Comparison of ENCODE assay signal across 8 mouse cellular contexts in genomic region chr17:57087049-57087832, GRCm38 (mm10). TPM values are rescaled to one million over a fixed set of nuclear protein-coding genes. Genes with fewer than 3 reads are reported as not detected.
A peak's percentile ranks its signal among the peaks of the same experiment; 100 is the strongest.
DNase-seq lines count a peak whose midpoint lies in the region; ATAC-seq and TF ChIP-seq lines count a peak whose summit lies in the region.

Gene Tubb4a, minus strand, starts transcription at chr17:57087782.

- peak; percentile 45 to 58 for DNase-seq in heart, adult 2 months
- DNase-seq in heart, adult 9 months (ENCODE audit: low spot score in 2 of 2), result no peak
- peak; percentile 65 for DNase-seq in embryonic facial prominence, embryonic 10.5 days (ENCODE audit: low spot score)
- DNase-seq in layer of hippocampus, adult 9-11 months, result peak; percentile 92
- peak; percentile 57 for DNase-seq in lung, embryonic 14.5 days
- peak; percentile 87 for DNase-seq in retina, postnatal 1 day
- DNase-seq in thymus, adult 18-20 months, result no peak

- no peak for ATAC-seq in heart, embryonic 14.5 days (ENCODE audit: insufficient number of reproducible peaks, insufficient read depth, low FRiP score, low read depth)
- peak; percentile 74 for ATAC-seq in lung, embryonic 14.5 days (ENCODE audit: insufficient read depth)

- TF ChIP-seq POLR2A in heart, adult 2 months (IDR thresholded peaks at IDR 0.05; ENCODE audit: insufficient read depth, low read depth, low read length), result peak; percentile 56

- H3K27ac ChIP-seq in heart, adult 2 months, result no peak within 1 kb of the TSS
- peak within 1 kb of the TSS; percentile 75 for H3K27ac ChIP-seq in embryonic facial prominence, embryonic 10.5 days (replicated peaks)
- no peak within 1 kb of the TSS for H3K27ac ChIP-seq in heart, embryonic 14.5 days (replicated peaks in 1 of 2; ENCODE audit: control insufficient read depth in 1 of 2, insufficient read depth in 1 of 2, low read depth in 2 of 2, low read length in 2 of 2)
- no peak within 1 kb of the TSS for H3K27ac ChIP-seq in lung, embryonic 14.5 days (ENCODE audit: low read depth)

- H3K27me3 ChIP-seq in heart, adult 2 months (ENCODE audit: control insufficient read depth, insufficient read depth, low read length), result no peaks in the 10 kb centered on the region; the same call in 1 of the 2 replicates
- peaks cover 34% of the 10 kb centered on the region for H3K27me3 ChIP-seq in embryonic facial prominence, embryonic 10.5 days (replicated peaks; ENCODE audit: low read depth, poor library complexity, severe bottlenecking)
- H3K27me3 ChIP-seq in heart, embryonic 14.5 days (ENCODE audit: control insufficient read depth, insufficient read depth, low read length), result peaks cover 17% of the 10 kb centered on the region
- H3K27me3 ChIP-seq in lung, embryonic 14.5 days (ENCODE audit: insufficient read depth, low read length), result peaks cover 6% of the 10 kb centered on the region; the same call in 1 of the 2 replicates

- no peaks in the 10 kb centered on the region for H3K4me1 ChIP-seq in heart, adult 2 months (ENCODE audit: control insufficient read depth, insufficient read depth, low read length)
- H3K4me1 ChIP-seq in embryonic facial prominence, embryonic 10.5 days, result peaks cover 8% of the 10 kb centered on the region; the same call in 1 of the 2 replicates
- H3K4me1 ChIP-seq in heart, embryonic 14.5 days (ENCODE audit: control insufficient read depth in 2 of 2, insufficient read depth in 2 of 2, low read length in 2 of 2), result peaks cover 6 to 7% of the 10 kb centered on the region in 2 experiments
- no peaks in the 10 kb centered on the region for H3K4me1 ChIP-seq in lung, embryonic 14.5 days (ENCODE audit: insufficient read depth)

- no peaks in the 10 kb centered on the region for H3K79me2 ChIP-seq in heart, adult 2 months (replicated peaks; ENCODE audit: control insufficient read depth, insufficient read depth, low read length)

- H3K4me3 ChIP-seq in heart, adult 2 months, result peak within 1 kb of the TSS; percentile 27; the same call in 1 of the 2 replicates
- peak within 1 kb of the TSS; percentile 54 for H3K4me3 ChIP-seq in embryonic facial prominence, embryonic 10.5 days
- peak within 1 kb of the TSS; percentile 32 to 41 for H3K4me3 ChIP-seq in heart, embryonic 14.5 days (ENCODE audit: control insufficient read depth in 1 of 2, insufficient read depth in 1 of 2, low read depth in 1 of 2, low read length in 2 of 2)
- H3K4me3 ChIP-seq in lung, embryonic 14.5 days (ENCODE audit: low read depth, low read length), result peak within 1 kb of the TSS; percentile 31

- H3K9me3 ChIP-seq in embryonic facial prominence, embryonic 10.5 days, result no peaks in the 10 kb centered on the region
- H3K9me3 ChIP-seq in heart, embryonic 14.5 days (ENCODE audit: control insufficient read depth, low read length), result no peaks in the 10 kb centered on the region
- no peaks in the 10 kb centered on the region for H3K9me3 ChIP-seq in lung, embryonic 14.5 days (ENCODE audit: low read depth, low read length)

- intact Hi-C loops in heart, adult 2 months (cut with DNase I), result no loop called here

- WGBS in heart, adult 2 months, result 4% methylated on average over 31 of the region's 31 CpGs
- WGBS in embryonic facial prominence, embryonic 10.5 days, result under 1% methylated on average over 31 of the region's 31 CpGs
- WGBS in heart, embryonic 14.5 days, result under 1% methylated on average over 31 of the region's 31 CpGs
- under 1% methylated on average over 31 of the region's 31 CpGs for WGBS in lung, embryonic 14.5 days

- TF ChIP-seq EP300 in heart, adult 2 months (IDR thresholded peaks at IDR 0.05; ENCODE audit: insufficient read depth, low read depth, low read length), result no peak

- H3K36me3 ChIP-seq in heart, adult 2 months (ENCODE audit: control insufficient read depth, insufficient read depth, low read length), result no peaks in the 10 kb centered on the region
- 0 out of 2 replicates have a peak, but pooled peaks cover 3% of the 10 kb centered on the region for H3K36me3 ChIP-seq in embryonic facial prominence, embryonic 10.5 days (replicated peaks)
- H3K36me3 ChIP-seq in heart, embryonic 14.5 days (ENCODE audit: control insufficient read depth, insufficient read depth, low read length), result no peaks in the 10 kb centered on the region
- H3K36me3 ChIP-seq in lung, embryonic 14.5 days (ENCODE audit: insufficient read depth), result no peaks in the 10 kb centered on the region

- no peak within 1 kb of the TSS for H3K9ac ChIP-seq in heart, adult 2 months (ENCODE audit: low read depth, low read length)
- peak within 1 kb of the TSS; percentile 18; the same call in 1 of the 2 replicates for H3K9ac ChIP-seq in heart, embryonic 14.5 days (ENCODE audit: low read length)
- peak within 1 kb of the TSS; percentile 13; the same call in 1 of the 2 replicates for H3K9ac ChIP-seq in lung, embryonic 14.5 days

- TF ChIP-seq CTCF in heart, adult 2 months (IDR thresholded peaks at IDR 0.05), result no peak
- peak; percentile 8; the same call in 1 of the 2 replicates for TF ChIP-seq CTCF in lung, embryonic 14.5 days (IDR thresholded peaks at IDR 0.05; ENCODE audit: low read depth)

- peak within 1 kb of the TSS; percentile 62 for H3K4me2 ChIP-seq in heart, embryonic 14.5 days (ENCODE audit: low read length)
- H3K4me2 ChIP-seq in lung, embryonic 14.5 days, result peak within 1 kb of the TSS; percentile 61

RNA-seq across cellular contexts. Expression of gene Tubb4a, which starts in this region (rescaled TPM):
- total RNA-seq in heart, adult 2 months (2021), result 1 to 10 TPM; 1.5 to 2.7 TPM
- polyA plus RNA-seq in heart, adult 2 months (2012; rRNA removed), result 4.0 and 6.1 TPM in 2 replicates
- polyA plus RNA-seq in embryonic facial prominence, embryonic 10.5 days (2016; fragmentation: Nextera tagmentation; extraction: Ambion mirVana), result 34.4 and 35.5 TPM in 2 replicates
- polyA plus RNA-seq in heart, embryonic 14.5 days (2014; fragmentation: Nextera tagmentation; extraction: Ambion mirVana), result 5.6 and 7.5 TPM in 2 replicates
- polyA plus RNA-seq in lung, embryonic 14.5 days (2014; fragmentation: Nextera tagmentation; extraction: Ambion mirVana), result 20.3 and 22.9 TPM in 2 replicates

Comparison
In these comparisons a context has a peak if more than half of its experiments do, and no peak if none do; other contexts are left out.
1. DNase-seq: peak in heart, adult 2 months (2 of 2), embryonic facial prominence, embryonic 10.5 days (single experiment), layer of hippocampus, adult 9-11 months (single experiment), lung, embryonic 14.5 days (single experiment) and retina, postnatal 1 day (single experiment); none in heart, adult 9 months (0 of 2) and thymus, adult 18-20 months (0 of 2).
2. Peak in every context shown above with its lines, with median percentiles within 50 percentile points of each other: H3K4me3 ChIP-seq.